Mouse (Mus musculus) thymus, postnatal 4 days (tissue): ENCODE data around the gene 4930550L24Rik.

Source experiments
- DNase-seq: peaks from one replicate; pipeline ENCODE4 v3.0.0; 2021

Gene 4930550L24Rik

GRCm38 (mm10) chrX:58909060-58909459 lies at the start of gene 4930550L24Rik:
TSS of gene 4930550L24Rik (plus strand) at chrX:58909360.
- no peak for DNase-seq

GRCm38 (mm10) chrX:58900753-58901152 lies 8.4 kb upstream of the 4930550L24Rik start:
- no peak for DNase-seq

- DNase-seq, result no peak
Observed at GRCm38 (mm10) chrX:58967969-58968368, 58.8 kb downstream of the 4930550L24Rik start.
